Mouse (Mus musculus) limb, embryonic 14.5 days (tissue): Measurements from ENCODE around the gene Zfp385b. TPM values are rescaled to one million over a fixed set of nuclear protein-coding genes. Genes with fewer than 3 reads are reported as not detected.

Experiments
- ATAC-seq: fragments of 200-750 bp; cut with Nextera tagmentation; 2 replicates; pipeline ENCODE4 v1.8.0; 2017; ENCODE audit warnings: low read depth, moderate number of reproducible peaks, moderate TSS enrichment; ENCODE audit not compliant: low FRiP score
- DNase-seq: peaks from one replicate; pipeline ENCODE4 v3.0.0-alpha.2; 2015; ENCODE audit warnings: low spot score
- H3K27ac ChIP-seq: fragments of 300-500 bp; sonication (generic); replicated peaks from 2 replicates; pipeline ENCODE4 v1.5.1; 2014; ENCODE audit warnings: low read depth, mild to moderate bottlenecking, low read length, moderate library complexity, mixed read lengths
- H3K27me3 ChIP-seq: fragments of 300-500 bp; sonication (generic); 2 replicates; pipeline ENCODE4 v1.6.1; 2014; ENCODE audit warnings: low read length, mixed read lengths; ENCODE audit not compliant: control insufficient read depth, insufficient read depth
- H3K36me3 ChIP-seq: fragments of 300-500 bp; sonication (generic); 2 replicates; pipeline ENCODE4 v1.6.1; 2014; ENCODE audit warnings: mild to moderate bottlenecking, low read length, moderate library complexity, mixed read lengths; ENCODE audit not compliant: control insufficient read depth, insufficient read depth
- H3K4me1 ChIP-seq: fragments of 300-500 bp; sonication (generic); 2 replicates; pipeline ENCODE4 v1.6.1; 2014; ENCODE audit warnings: antibody characterized with exemption, low read length, mixed read lengths; ENCODE audit not compliant: control insufficient read depth, insufficient read depth
- H3K4me2 ChIP-seq: fragments of 300-500 bp; sonication (generic); replicated peaks from 2 replicates; pipeline ENCODE4 v1.6.1; 2014; ENCODE audit warnings: low read depth, mild to moderate bottlenecking, low read length, moderate library complexity; ENCODE audit not compliant: severe bottlenecking
- H3K4me3 ChIP-seq: fragments of 300-500 bp; sonication (generic); replicated peaks from 2 replicates; pipeline ENCODE4 v1.5.1; 2014; ENCODE audit warnings: low read length
- H3K9ac ChIP-seq: fragments of 300-500 bp; sonication (generic); 2 replicates; pipeline ENCODE4 v1.6.1; 2014; ENCODE audit warnings: mild to moderate bottlenecking, low read depth, low read length, moderate library complexity; ENCODE audit not compliant: severe bottlenecking
- H3K9me3 ChIP-seq: fragments of 300-500 bp; sonication (generic); 2 replicates; pipeline ENCODE4 v1.6.1; 2016; ENCODE audit warnings: low read length; ENCODE audit not compliant: control insufficient read depth
- POLR2A ChIP-seq: fragments of 200-500 bp; IDR thresholded peaks from 2 replicates; pipeline ENCODE4 v1.8.0; 2012; ENCODE audit warnings: inconsistent platforms, mild to moderate bottlenecking, moderate library complexity, borderline replicate concordance; ENCODE audit not compliant: insufficient read depth, insufficient read length; ENCODE audit errors: extremely low read depth
- WGBS: fragments of 180-500 bp; shearing (Covaris S2); extraction: QIAGEN DNeasy Blood & Tissue Kit; methylation state at CpG from one replicate; pipeline ENCODE4 v1.1.7; 2014; 5-methylcytosine and 5-hydroxymethylcytosine counted together
- polyA plus RNA-seq, 2 experiments: library from polyadenylated mRNA; depleted of rRNA in 1 of 2; stranded (reverse) in 1 of 2; unstranded in 1 of 2; fragments of >200 nt; fragmentation: Nextera tagmentation in 1 of 2; extraction: Ambion mirVana in 1 of 2; gene quantifications; 2 replicates each; pipeline versions ENCODE4 v1.2.1 to v1.2.3; 2012 to 2014

The Zfp385b gene
- polyA plus RNA-seq, 2 experiments, result 12.0 to 13.8 TPM

DNA sequence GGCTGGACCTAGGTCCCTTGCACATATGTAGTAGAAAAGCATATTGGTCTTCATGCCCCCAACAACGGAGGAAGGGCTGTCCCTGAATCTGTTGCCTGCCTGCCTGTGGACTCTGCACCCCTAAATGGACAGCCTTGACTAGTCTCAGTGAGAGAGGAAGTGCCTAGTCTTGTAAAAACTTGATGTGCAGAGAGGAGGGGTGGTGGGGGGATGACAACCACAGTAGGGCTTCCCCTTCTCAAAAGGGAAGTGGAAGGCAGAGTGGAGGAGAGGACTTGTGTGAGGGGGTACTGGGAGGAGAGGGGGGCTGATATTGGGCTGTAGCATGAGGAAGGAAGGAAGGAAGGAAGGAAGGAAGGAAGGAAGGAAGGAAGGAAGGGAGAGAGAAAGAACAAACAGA lies 107.7 kb downstream of the Zfp385b start:
- H3K9me3 ChIP-seq, result no peaks in the 10 kb centered on the region
- ATAC-seq (no peak), DNase-seq (no peak)
- TF ChIP-seq POLR2A, result no peak
- no peak overlapping the region for H3K27ac ChIP-seq
- H3K36me3 ChIP-seq, result no peaks in the 10 kb centered on the region
- WGBS, result 68% methylated on average over 1 of the region's 1 CpGs
- H3K9ac ChIP-seq, result no peak overlapping the region
- H3K4me2 ChIP-seq, result no peak overlapping the region
- no peaks in the 10 kb centered on the region for H3K4me1 ChIP-seq
- no peak overlapping the region for H3K4me3 ChIP-seq
- H3K27me3 ChIP-seq, result no peaks in the 10 kb centered on the region

DNA sequence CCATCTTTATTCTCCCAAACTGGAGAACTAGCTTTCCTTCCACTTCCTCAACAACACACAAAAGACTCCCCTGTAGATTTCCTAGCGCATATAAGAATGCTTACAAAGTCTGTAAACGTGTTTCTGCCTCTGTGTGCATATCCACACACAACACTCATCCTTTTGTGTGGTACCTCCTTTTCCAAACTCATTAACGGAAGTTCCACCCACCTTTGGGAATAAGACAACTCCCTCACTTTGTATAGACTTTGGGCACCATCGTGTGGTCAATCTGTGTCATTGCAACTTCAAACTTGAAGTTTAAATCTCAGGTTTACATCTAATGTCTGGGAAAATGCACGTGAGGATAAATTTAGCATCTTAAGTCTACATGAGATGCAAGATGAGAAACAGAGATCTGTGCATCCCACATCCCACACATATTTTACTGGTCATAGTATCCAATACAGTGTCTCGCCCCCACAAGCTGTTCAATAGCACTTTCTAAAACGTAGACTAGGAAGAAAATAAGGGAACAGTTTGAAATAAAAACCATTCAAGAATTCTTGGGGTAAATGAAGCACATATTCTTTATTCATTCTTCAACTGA lies 110.1 kb downstream of the Zfp385b start:
- DNase-seq, result peak; percentile 67
- Histone ChIP-seq H3K27ac (no peak overlapping the region), H3K4me2 (peak overlapping the region; percentile 41), H3K9me3 (no peaks in the 10 kb centered on the region), H3K4me1 (no peaks in the 10 kb centered on the region), H3K36me3 (no peaks in the 10 kb centered on the region), H3K9ac (no peak overlapping the region), H3K4me3 (0 out of 2 replicates have a peak overlapping the region, but pooled peaks have one; percentile 12), H3K27me3 (no peaks in the 10 kb centered on the region)
- WGBS, result 25% methylated on average over 7 of the region's 7 CpGs
- no peak for TF ChIP-seq POLR2A
- ATAC-seq, result no peak

DNA sequence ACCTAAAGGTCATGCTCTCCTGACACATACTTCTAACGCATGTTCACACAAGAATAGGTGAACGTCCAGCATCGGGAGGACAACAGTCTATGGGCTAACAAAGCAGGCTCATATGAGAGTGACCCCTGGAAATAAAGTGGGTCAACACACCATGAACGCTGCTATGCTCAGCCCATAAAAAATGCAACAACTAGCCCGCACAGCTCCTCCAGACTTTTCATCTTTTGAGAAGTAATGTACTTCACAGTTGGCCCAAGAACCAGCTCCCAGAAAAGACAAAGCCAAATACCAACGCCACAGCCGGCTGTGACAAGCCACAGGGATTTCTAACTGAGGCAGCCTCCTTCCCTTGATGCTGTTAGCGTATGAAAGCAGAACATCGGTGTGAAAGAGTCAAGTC lies 112.3 kb downstream of the Zfp385b start:
- DNase-seq (no peak), ATAC-seq (no peak)
- 52% methylated on average over 9 of the region's 9 CpGs for WGBS
- Histone ChIP-seq H3K27ac (no peak overlapping the region), H3K27me3 (no peaks in the 10 kb centered on the region), H3K4me2 (no peak overlapping the region), H3K9ac (no peak overlapping the region), H3K4me1 (no peaks in the 10 kb centered on the region), H3K9me3 (no peaks in the 10 kb centered on the region), H3K36me3 (no peaks in the 10 kb centered on the region), H3K4me3 (no peak overlapping the region)
- TF ChIP-seq POLR2A, result no peak

DNA sequence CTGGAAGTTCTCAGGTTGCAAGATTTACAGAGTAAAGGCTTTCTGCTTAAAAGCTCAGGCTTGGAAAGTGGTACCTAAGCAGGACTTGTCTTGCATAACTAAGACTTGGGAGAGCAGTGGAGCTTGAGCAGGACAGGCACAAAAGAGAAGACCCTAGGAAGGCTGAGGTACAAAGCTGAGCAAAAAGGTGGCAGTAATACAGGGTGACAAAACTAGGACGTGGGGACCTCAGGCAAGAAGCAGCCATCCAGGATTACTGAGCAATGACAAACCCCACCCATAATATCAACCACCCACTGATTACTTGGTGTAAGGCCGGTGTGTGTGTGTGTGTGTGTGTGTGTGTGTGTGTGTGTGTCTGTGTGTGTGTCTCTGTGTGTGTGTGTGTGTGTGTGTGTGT lies 114.0 kb downstream of the Zfp385b start:
- no peak for ATAC-seq
- 72% methylated on average over 1 of the region's 2 CpGs for WGBS
- Histone ChIP-seq H3K27ac (no peak overlapping the region), H3K27me3 (no peaks in the 10 kb centered on the region), H3K4me2 (no peak overlapping the region), H3K9me3 (no peaks in the 10 kb centered on the region), H3K9ac (no peak overlapping the region), H3K4me3 (no peak overlapping the region), H3K36me3 (no peaks in the 10 kb centered on the region), H3K4me1 (no peaks in the 10 kb centered on the region)
- DNase-seq, result no peak
- no peak for TF ChIP-seq POLR2A

DNA sequence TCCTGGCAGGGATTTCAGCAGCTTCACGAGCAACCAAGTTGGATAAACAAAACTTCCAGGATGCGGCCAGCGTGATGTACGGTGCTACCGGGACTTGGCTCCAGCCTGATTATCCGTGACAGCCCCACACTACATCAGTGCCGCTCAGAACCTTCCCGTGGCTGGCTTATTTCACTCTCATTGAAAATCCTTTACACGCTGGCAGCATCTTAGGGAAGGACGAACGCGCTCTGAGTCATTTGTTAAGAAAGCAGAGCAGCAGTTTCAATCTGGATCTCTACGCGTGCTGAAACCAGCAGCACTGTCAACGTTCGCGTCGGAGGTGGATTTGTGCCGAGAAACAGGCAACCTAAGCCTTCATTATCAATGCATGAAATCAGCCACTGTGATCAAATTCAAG lies 116.4 kb downstream of the Zfp385b start:
- H3K27ac ChIP-seq, result no peak overlapping the region
- H3K9ac ChIP-seq, result no peak overlapping the region; the same call in 1 of the 2 replicates
- 54% methylated on average over 19 of the region's 19 CpGs for WGBS
- DNase-seq, result no peak
- H3K36me3 ChIP-seq, result no peaks in the 10 kb centered on the region
- H3K4me1 ChIP-seq, result 0 out of 2 replicates have a peak, but pooled peaks cover 3% of the 10 kb centered on the region
- peak overlapping the region; percentile 8; the same call in 1 of the 2 replicates for H3K4me3 ChIP-seq
- ATAC-seq, result no peak
- no peaks in the 10 kb centered on the region for H3K27me3 ChIP-seq
- H3K9me3 ChIP-seq, result no peaks in the 10 kb centered on the region
- TF ChIP-seq POLR2A, result no peak
- peak overlapping the region; percentile 27 for H3K4me2 ChIP-seq
